Mouse (Mus musculus) lung, adult 2 months (tissue): ENCODE measurements at regions not wholly inside any gene's neighbourhood (a gene's known extent, or its start where the extent isn't known, plus 50 kb on each side); places are given as distances from the start of the nearest gene placed in this dataset.

Source experiments
- DNase-seq: peaks from one replicate; pipeline ENCODE4 v3.0.0; 2022
- H3K4me1 ChIP-seq: fragments of 200-500 bp; 2 replicates; pipeline ENCODE4 v1.6.1; 2011; ENCODE audit warnings: low read length; ENCODE audit not compliant: control insufficient read depth, insufficient read depth
- H3K4me3 ChIP-seq: fragments of 200-500 bp; replicated peaks from 2 replicates; pipeline ENCODE3; 2011; ENCODE audit warnings: low read depth, mild to moderate bottlenecking, control low read depth, low read length; ENCODE audit errors: extremely low read depth
- CTCF ChIP-seq: fragments of 200-500 bp; IDR thresholded peaks from 2 replicates; pipeline ENCODE4 v1.5.1; 2011; ENCODE audit warnings: mild to moderate bottlenecking, low read length, control low read depth; ENCODE audit not compliant: insufficient read depth
- POLR2A ChIP-seq: fragments of 200-500 bp; IDR thresholded peaks from 2 replicates; pipeline ENCODE4 v1.6.1; 2011; ENCODE audit warnings: low read depth, mild to moderate bottlenecking, control low read depth, low read length, borderline replicate concordance; ENCODE audit errors: extremely low read depth
- WGBS: fragments of 180-500 bp; shearing (Covaris S2); methylation state at CpG from one replicate; pipeline ENCODE4 v1.1.7; 2018; 5-methylcytosine and 5-hydroxymethylcytosine counted together

DNA sequence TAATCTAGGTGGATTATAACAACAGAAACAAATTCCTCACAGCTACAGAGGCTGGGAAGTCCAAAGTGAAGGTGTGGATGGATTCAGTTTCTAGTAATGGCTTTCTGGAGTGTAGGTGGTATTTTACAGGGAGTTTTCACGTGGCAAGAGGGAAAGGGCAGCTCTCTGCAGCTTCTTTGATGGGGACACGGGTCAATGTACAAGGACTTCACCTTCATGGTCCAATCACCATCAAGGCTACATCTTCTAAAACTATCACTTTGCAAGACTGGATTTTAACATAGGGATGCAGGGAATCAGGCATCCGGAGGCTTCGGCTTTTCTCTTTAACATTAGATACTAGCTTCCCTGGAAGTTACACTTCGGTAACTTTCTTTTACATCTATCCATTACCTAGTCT is 642.4 kb upstream of the Tmpo start:
- H3K4me3 ChIP-seq: no peak overlapping the region
- no peaks in the 10 kb centered on the region for H3K4me1 ChIP-seq
- TF ChIP-seq POLR2A (no peak), CTCF (no peak)
- DNase-seq: no peak
- WGBS: 84% methylated on average over 5 of the region's 5 CpGs

GRCm38 (mm10) chr10:91804870-91805269 is 623.8 kb upstream of the Tmpo start:
- Histone ChIP-seq H3K4me3 (no peak overlapping the region), H3K4me1 (no peaks in the 10 kb centered on the region)
- no peak for DNase-seq
- TF ChIP-seq POLR2A (no peak), CTCF (no peak)
- WGBS: 86% methylated on average over 3 of the region's 3 CpGs
